Mouse (Mus musculus): ENCODE measurements at regions not wholly inside any gene's neighbourhood (a gene's known extent, or its start where the extent isn't known, plus 50 kb on each side); places are given as distances from the start of the nearest gene placed in this dataset.

DNA sequence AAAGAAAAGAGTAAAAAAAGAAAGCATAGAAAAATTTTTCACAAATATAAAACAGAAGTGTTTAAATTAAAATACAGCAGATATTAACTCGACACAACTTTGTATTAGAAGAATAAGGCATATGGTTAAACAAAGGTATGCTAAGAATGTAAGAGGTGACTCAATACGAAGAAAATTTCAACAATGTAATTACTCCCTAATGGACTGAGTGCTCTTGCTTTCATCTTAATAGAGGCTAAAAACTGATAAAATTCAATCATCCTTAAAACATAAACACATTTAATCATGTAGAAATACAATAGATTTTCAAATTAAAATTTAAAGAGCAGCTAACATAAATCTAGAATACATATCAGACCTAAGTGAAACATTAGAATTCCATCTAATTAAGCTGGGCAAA lies 756.3 kb upstream of the 2610301B20Rik start:
- in situ Hi-C loops (cut with MboI; ENCODE audit: low pct_unique_long_range_greater_than_20kb in 1 of 2, low sequenced_read_pairs in 2 of 2, unreplicated experiment in 1 of 2): no loop called here

- in situ Hi-C loops (cut with MboI; ENCODE audit: low pct_unique_long_range_greater_than_20kb in 1 of 2, low sequenced_read_pairs in 2 of 2, unreplicated experiment in 1 of 2): no loop called here
These were observed 750.0 kb upstream of the 2610301B20Rik start for GRCm38 (mm10) chr4:10124252-10124651.

DNA sequence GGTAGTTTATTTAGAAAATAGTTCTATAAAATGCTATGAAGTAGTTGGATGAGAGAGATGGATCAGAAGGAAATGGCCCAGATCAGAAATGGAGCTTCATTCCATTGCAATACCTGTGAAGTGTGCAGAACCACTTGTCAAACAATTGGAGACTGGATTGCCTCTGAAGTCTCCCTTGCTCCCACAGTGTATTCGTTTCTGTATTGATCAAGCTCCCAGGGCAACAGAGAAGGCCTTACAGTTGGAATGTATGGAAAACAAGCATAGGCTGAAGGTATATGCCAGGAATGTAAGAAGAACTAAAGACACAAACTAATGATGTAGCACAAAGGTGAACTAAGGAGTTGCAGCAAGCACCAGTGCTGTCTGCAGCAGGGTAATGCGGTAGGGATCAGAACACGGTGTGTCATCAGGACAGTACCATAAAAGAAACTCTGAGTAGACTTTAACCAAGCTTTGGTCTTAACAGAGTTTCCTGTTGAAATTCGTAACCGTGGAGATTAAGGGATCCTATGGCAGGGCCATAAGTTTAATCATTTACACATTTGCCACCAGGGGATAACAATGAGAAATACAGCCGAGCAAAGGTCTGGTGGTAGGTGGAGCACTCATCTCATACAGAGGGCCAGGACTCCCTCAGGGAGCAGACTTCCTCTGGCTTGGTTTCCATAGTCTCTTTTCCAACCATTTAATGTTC lies 732.9 kb upstream of the 2610301B20Rik start:
- in situ Hi-C loops (cut with MboI; ENCODE audit: low pct_unique_long_range_greater_than_20kb in 1 of 2, low sequenced_read_pairs in 2 of 2, unreplicated experiment in 1 of 2): no loop called here

DNA sequence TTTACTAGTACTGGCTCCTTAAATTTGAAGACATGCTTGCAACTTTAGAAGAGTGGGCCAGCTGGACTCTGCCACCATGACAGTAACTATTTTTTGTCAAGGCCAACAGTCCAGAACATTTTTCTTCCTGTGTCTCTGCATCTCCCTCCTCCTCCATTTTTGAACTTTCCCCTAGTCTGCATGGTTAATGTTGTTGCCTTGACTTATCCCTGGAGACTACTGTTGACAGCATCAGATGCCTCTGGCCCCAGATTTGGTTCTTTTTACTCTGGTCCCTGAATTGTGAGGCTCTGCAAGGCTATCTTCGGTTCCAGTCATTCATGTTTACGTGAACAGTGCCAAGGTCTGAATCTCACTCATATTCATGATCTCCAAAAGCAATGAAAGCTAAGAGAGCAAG lies 724.4 kb upstream of the 2610301B20Rik start:
- in situ Hi-C loops (cut with MboI; ENCODE audit: low pct_unique_long_range_greater_than_20kb in 1 of 2, low sequenced_read_pairs in 2 of 2, unreplicated experiment in 1 of 2): no loop called here

DNA sequence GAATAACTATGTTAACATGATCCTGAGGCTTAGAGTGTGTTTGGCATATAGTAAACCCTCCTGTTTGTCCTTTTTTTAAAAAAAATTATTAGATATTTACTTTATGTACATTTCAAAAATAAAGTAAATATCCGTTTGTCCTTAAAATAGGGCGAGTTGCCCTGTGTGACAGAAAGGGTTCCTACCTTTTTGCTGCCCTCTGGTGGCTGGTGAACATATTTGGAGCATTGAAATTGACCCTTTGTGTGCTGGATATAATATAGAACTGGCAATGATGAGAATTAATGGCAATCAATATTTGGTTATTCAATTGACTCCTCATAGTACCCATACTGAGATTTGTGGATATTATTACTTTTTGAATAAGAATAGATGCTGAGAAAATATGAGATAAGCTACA lies 723.8 kb upstream of the 2610301B20Rik start:
- in situ Hi-C loops (cut with MboI; ENCODE audit: low pct_unique_long_range_greater_than_20kb in 1 of 2, low sequenced_read_pairs in 2 of 2, unreplicated experiment in 1 of 2): no loop called here

- in situ Hi-C loops (cut with MboI; ENCODE audit: low pct_unique_long_range_greater_than_20kb in 1 of 2, low sequenced_read_pairs in 2 of 2, unreplicated experiment in 1 of 2): no loop called here
These were observed 718.5 kb upstream of the 2610301B20Rik start for GRCm38 (mm10) chr4:10155705-10156390.

- in situ Hi-C loops (cut with MboI; ENCODE audit: low pct_unique_long_range_greater_than_20kb in 1 of 2, low sequenced_read_pairs in 2 of 2, unreplicated experiment in 1 of 2): no loop called here
These were observed 684.4 kb upstream of the 2610301B20Rik start for GRCm38 (mm10) chr4:10189896-10190295.

DNA sequence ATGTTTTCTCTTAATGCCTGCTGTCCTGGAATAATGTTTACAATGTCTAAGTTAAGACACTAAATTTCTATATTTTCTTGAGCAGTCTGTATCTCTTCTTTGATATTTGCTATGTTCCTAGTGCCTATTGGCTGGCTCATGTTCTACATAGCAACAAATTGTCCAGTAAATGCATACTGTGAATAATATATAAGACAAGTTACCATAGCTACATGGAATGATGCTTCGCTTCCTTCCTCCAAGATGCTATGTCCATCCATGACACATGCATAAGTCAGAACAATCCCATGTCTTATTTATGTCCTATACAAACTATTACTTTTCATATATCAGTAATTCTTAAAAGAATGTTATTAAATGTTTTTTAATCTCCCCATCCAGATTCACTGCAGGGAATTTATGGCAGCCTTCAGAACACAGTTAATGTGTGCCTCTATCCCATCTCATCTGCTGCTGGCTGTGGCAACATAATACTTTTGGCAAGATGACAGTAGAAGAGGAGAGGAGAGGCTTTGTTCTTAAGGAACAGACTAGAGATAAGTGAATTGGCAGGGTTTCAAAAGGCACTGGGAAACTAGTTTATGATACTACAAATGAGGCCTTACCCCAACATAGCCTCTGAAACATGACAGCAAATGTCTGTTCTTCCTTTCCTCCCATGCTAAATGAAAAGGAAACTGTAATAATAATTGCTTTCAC lies 676.9 kb upstream of the 2610301B20Rik start:
- in situ Hi-C loops (cut with MboI; ENCODE audit: low pct_unique_long_range_greater_than_20kb in 1 of 2, low sequenced_read_pairs in 2 of 2, unreplicated experiment in 1 of 2): no loop called here

- in situ Hi-C loops (cut with MboI; ENCODE audit: low pct_unique_long_range_greater_than_20kb in 1 of 2, low sequenced_read_pairs in 2 of 2, unreplicated experiment in 1 of 2): no loop called here
These were observed 672.5 kb upstream of the 2610301B20Rik start for GRCm38 (mm10) chr4:10201835-10202234.

DNA sequence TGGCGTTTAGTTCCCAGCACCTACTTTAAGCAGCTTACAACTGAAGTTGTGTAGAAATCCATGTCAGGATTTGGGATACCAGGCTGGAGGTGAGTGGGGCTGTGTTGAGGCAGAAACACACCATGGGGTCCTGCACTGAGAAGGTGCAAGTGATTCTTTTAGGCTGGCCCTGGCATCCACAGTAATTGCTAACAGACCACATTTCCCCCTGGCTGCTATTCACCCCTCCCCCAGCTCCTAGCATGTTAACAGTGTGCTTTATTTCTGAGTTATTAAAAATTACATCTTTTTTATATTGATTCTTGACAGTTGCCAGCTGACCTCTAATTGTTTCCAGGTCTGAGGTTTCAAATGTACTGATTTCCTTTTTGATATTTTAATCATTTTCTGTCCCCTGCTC lies 670.1 kb upstream of the 2610301B20Rik start:
- in situ Hi-C loops (cut with MboI; ENCODE audit: low pct_unique_long_range_greater_than_20kb in 1 of 2, low sequenced_read_pairs in 2 of 2, unreplicated experiment in 1 of 2): no loop called here

DNA sequence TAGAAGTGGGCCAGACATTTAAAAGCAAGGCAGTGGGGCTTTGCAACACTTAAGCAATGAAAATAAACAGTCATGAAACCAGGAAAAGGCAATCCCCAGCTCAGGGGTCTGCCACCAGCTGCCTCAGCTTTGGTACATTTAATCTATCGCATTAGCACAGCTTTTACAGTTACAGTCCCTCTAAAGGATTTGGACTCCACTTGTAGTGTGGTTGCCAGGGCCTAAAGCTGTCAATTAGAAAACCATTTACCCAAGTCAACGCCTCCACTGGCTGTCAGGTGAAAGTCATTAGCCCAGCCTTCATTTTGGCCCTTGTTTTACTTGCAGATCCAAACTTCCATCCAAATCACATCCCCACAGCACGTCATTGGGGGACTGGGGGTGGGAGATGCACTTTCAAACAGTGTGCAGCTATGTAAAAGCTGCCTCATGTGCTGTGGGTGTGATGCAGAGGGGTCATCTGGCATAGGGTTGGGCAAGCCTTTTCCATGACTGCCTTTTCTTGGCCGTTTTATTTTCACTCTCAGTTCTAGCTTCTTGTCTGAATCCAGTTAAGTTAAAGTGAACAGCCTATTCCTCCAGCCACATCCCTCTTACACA lies 664.9 kb upstream of the 2610301B20Rik start:
- in situ Hi-C loops (cut with MboI; ENCODE audit: low pct_unique_long_range_greater_than_20kb in 1 of 2, low sequenced_read_pairs in 2 of 2, unreplicated experiment in 1 of 2): no loop called here

DNA sequence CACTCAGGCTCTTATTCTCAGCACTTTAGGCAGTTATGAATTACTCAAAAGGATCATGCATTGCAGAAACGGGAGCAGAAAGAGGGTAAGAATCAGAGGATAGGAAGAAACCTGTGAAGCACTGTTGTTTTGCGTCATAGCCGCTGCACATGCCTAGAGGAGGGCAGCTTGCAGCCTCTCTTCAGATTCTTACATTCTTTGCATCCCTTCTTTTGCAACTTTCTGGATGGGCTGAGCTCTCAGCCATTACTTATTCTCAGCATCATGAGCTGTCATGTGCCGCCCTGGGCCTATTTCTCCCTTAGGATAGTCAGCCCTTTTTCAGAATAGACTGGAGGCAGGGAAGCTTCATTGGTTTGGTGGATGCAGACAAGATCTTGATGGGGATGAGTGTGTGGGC lies 663.0 kb upstream of the 2610301B20Rik start:
- in situ Hi-C loops (cut with MboI; ENCODE audit: low pct_unique_long_range_greater_than_20kb in 1 of 2, low sequenced_read_pairs in 2 of 2, unreplicated experiment in 1 of 2): no loop called here

- in situ Hi-C loops (cut with MboI; ENCODE audit: low pct_unique_long_range_greater_than_20kb in 1 of 2, low sequenced_read_pairs in 2 of 2, unreplicated experiment in 1 of 2): no loop called here
These were observed 639.0 kb upstream of the 2610301B20Rik start for GRCm38 (mm10) chr4:10235324-10235723.

DNA sequence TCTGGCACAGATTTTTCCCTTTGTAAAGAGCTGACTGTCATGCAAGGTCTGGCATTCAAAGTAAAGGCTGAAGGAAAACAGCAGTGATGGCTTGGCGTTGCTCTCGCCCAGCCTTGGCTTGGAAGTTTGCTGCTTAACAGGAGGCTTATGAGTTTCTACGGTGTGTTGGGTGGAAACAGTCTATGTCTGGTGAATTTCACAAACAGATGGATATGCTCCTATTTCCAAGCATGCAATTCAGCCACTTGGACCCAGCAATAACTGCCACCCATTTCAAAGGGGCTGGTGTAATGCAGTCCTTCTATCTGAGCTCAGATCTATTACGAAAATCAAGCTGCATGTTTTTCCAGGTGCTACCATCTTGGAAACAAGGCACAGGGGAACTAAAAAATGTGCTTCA lies 632.2 kb upstream of the 2610301B20Rik start:
- in situ Hi-C loops (cut with MboI; ENCODE audit: low pct_unique_long_range_greater_than_20kb in 1 of 2, low sequenced_read_pairs in 2 of 2, unreplicated experiment in 1 of 2): no loop called here

- in situ Hi-C loops (cut with MboI; ENCODE audit: low pct_unique_long_range_greater_than_20kb in 1 of 2, low sequenced_read_pairs in 2 of 2, unreplicated experiment in 1 of 2): no loop called here
These were observed 631.4 kb upstream of the 2610301B20Rik start for GRCm38 (mm10) chr4:10242909-10243308.

- in situ Hi-C loops (cut with MboI; ENCODE audit: low pct_unique_long_range_greater_than_20kb in 1 of 2, low sequenced_read_pairs in 2 of 2, unreplicated experiment in 1 of 2): no loop called here
These were observed 620.1 kb upstream of the 2610301B20Rik start for GRCm38 (mm10) chr4:10254029-10254690.

DNA sequence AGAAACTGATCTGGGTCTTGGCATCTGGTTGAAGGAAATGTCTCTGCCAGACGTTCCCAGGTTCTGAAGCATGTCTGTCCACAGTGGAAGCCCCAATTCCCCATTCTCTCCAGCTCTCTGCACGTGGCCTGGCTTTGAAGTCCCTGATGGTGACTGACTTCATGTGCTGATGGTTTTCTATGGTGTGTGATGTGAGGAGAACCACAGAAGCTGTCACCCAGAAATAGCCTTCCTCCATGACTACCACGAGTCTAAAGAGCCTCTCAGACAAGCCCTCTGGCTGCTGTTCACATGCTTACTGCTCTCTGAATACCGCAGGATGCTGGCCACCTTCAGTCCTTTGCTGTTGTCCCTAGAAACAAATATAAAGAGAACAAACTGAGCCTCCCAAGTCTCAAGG lies 616.8 kb upstream of the 2610301B20Rik start:
- in situ Hi-C loops (cut with MboI; ENCODE audit: low pct_unique_long_range_greater_than_20kb in 1 of 2, low sequenced_read_pairs in 2 of 2, unreplicated experiment in 1 of 2): no loop called here

GRCm38 (mm10) chr4:10260351-10260750 lies 613.9 kb upstream of the 2610301B20Rik start:
- in situ Hi-C loops (cut with MboI; ENCODE audit: low pct_unique_long_range_greater_than_20kb in 1 of 2, low sequenced_read_pairs in 2 of 2, unreplicated experiment in 1 of 2): no loop called here

DNA sequence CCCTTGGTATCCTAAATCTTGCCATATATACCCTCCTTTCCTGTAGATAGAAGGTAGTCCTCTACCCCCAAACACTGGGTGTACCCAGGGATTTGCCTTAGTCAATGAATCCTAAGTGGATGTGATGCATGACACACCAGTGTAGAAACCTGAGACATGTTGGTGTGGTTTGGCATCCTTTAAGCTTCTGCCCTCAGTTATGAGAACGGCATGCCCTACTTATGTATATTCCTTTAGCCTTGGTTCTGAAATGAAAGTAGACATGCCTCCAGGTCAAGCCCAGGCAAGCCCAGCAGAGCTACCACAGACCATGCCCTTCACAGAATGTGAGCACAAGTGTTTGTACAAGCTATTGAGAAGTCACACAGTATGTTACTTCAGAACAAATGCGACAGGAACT lies 608.4 kb upstream of the 2610301B20Rik start:
- in situ Hi-C loops (cut with MboI; ENCODE audit: low pct_unique_long_range_greater_than_20kb in 1 of 2, low sequenced_read_pairs in 2 of 2, unreplicated experiment in 1 of 2): no loop called here
